Mouse (Mus musculus): ENCODE data around the gene U2af1l4.
A peak's percentile ranks its signal among the peaks of the same experiment; 100 is the strongest.

Gene U2af1l4

DNA sequence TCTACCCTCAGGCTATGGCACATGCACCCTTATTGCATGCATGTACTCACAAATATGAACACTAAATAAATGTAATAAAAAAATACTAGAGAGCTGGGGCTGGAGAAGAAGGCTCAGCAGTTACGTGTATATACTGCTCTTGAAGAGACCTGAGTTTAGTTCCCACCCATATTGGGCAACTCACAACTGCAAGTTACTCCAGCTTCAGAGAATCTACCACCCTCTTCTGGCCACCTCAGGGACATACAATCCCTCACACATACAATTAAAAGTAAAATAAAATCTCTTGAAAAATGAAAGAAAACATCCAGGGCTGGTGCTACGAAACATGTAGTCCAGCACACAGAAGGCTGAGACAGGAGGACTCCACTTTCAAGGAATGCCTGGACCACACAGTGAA is 51.4 kb downstream of the U2af1l4 start:
- DNase-seq, result peak; percentile 25
